Mouse (Mus musculus) myocyte (in vitro differentiated cells): ENCODE measurements around the gene Zbtb20. TPM values are rescaled to one million over a fixed set of nuclear protein-coding genes. Genes with fewer than 3 reads are reported as not detected.

Experiments used
- H3K27me3 ChIP-seq: one replicate; pipeline ENCODE4 v1.6.1; 2011; ENCODE audit not compliant: control insufficient read depth, insufficient read depth, insufficient read length
- H3K36me3 ChIP-seq: one replicate; pipeline ENCODE4 v1.6.1; 2011; ENCODE audit not compliant: control insufficient read depth, insufficient read depth
- H3K4me2 ChIP-seq: one replicate; pipeline ENCODE4 v1.6.1; 2011; ENCODE audit warnings: low read depth, control low read depth
- H3K4me3 ChIP-seq: one replicate; pipeline ENCODE4 v1.5.1; 2011; ENCODE audit warnings: mild to moderate bottlenecking, control low read depth, moderate library complexity
- H3K79me2 ChIP-seq: one replicate; pipeline ENCODE4 v1.6.1; 2011; ENCODE audit not compliant: control insufficient read depth, insufficient read depth
- H3ac ChIP-seq: one replicate; pipeline ENCODE4 v1.6.1; 2011; ENCODE audit not compliant: control insufficient read depth, insufficient read length
- CEBPB ChIP-seq: IDR thresholded peaks from 2 replicates; pipeline ENCODE4 v1.6.1; 2011; ENCODE audit warnings: mild to moderate bottlenecking, moderate library complexity; ENCODE audit not compliant: poor library complexity, insufficient read depth, severe bottlenecking
- E2F4 ChIP-seq: IDR thresholded peaks from one replicate; pipeline ENCODE4 v1.6.1; 2011; ENCODE audit warnings: mild to moderate bottlenecking, control low read depth, moderate library complexity; ENCODE audit not compliant: insufficient read depth
- MAX ChIP-seq: IDR thresholded peaks from one replicate; pipeline ENCODE4 v1.6.1; 2011; ENCODE audit warnings: low read depth, mild to moderate bottlenecking, control low read depth
- MYOD1 ChIP-seq, 3 experiments: IDR thresholded peaks; one replicate each; pipeline ENCODE4 v1.6.1; 2011; ENCODE audit warnings: control low read depth in 2 of 3, low read depth in 2 of 3, mild to moderate bottlenecking in 2 of 3, moderate library complexity in 1 of 3; ENCODE audit not compliant: insufficient read length in 2 of 3, control insufficient read depth in 1 of 3
- MYOG ChIP-seq, 3 experiments: IDR thresholded peaks; one replicate each; pipeline ENCODE4 v1.6.1; 2011; ENCODE audit warnings: control low read depth in 2 of 3, low read depth in 2 of 3, mild to moderate bottlenecking in 2 of 3; ENCODE audit not compliant: insufficient read length in 2 of 3, control insufficient read depth in 1 of 3, insufficient read depth in 1 of 3
- POLR2A ChIP-seq: IDR thresholded peaks from one replicate; pipeline ENCODE4 v1.6.1; 2011; ENCODE audit warnings: low read depth, mild to moderate bottlenecking, control low read depth, moderate library complexity; ENCODE audit not compliant: insufficient read length
- POLR2AphosphoS2 ChIP-seq: IDR thresholded peaks from one replicate; pipeline ENCODE4 v1.6.1; 2011; ENCODE audit warnings: low read depth, control low read depth; ENCODE audit not compliant: insufficient read length
- REST ChIP-seq: IDR thresholded peaks from one replicate; pipeline ENCODE4 v1.6.1; 2011; ENCODE audit warnings: mild to moderate bottlenecking, control low read depth, moderate library complexity; ENCODE audit not compliant: insufficient read depth, insufficient read length
- SRF ChIP-seq: IDR thresholded peaks from one replicate; pipeline ENCODE4 v1.6.1; 2011; ENCODE audit warnings: low read depth; ENCODE audit not compliant: control insufficient read depth, insufficient read length
- TCF12 ChIP-seq: IDR thresholded peaks from one replicate; pipeline ENCODE4 v1.6.1; 2011; ENCODE audit warnings: mild to moderate bottlenecking, control low read depth; ENCODE audit not compliant: poor library complexity, insufficient read depth, severe bottlenecking
- TCF3 ChIP-seq: IDR thresholded peaks from one replicate; pipeline ENCODE4 v1.6.1; 2011; ENCODE audit warnings: low read depth, control low read depth; ENCODE audit not compliant: insufficient read length
- USF1 ChIP-seq: IDR thresholded peaks from one replicate; pipeline ENCODE4 v1.6.1; 2011; ENCODE audit warnings: low read depth, mild to moderate bottlenecking, control low read depth, moderate library complexity
- polyA plus RNA-seq: library from polyadenylated mRNA; unstranded; fragments of >200 nt; fragmentation: generic; extraction: Trizol; gene quantifications from one replicate; pipeline ENCODE4 v1.2.1, GENCODE M21; 2012; ENCODE audit warnings: missing spikeins

The Zbtb20 gene
- polyA plus RNA-seq, 1 experiment, result 5.0 TPM

- Histone ChIP-seq H3K4me3 (no peak overlapping the region), H3ac (no peak overlapping the region), H3K79me2 (peaks cover 16% of the 10 kb centered on the region), H3K4me2 (no peak overlapping the region), H3K27me3 (no peaks in the 10 kb centered on the region), H3K36me3 (no peaks in the 10 kb centered on the region)
- TF ChIP-seq E2F4 (no peak), MAX (no peak), SRF (no peak), TCF3 (no peak), MYOG (IDR thresholded peaks at IDR 0.05; ENCODE audit: control insufficient read depth in 1 of 3, insufficient read depth in 1 of 3, insufficient read length in 2 of 3, low read depth in 2 of 3) (no peak), TCF12 (no peak), REST (no peak), CEBPB (no peak), POLR2A (no peak), MYOD1 (IDR thresholded peaks at IDR 0.05; ENCODE audit: control insufficient read depth in 1 of 3, insufficient read length in 2 of 3, low read depth in 2 of 3) (no peak), USF1 (no peak), POLR2AphosphoS2 (no peak)
Measured at GRCm38 (mm10) chr16:43360112-43360511, 484.4 kb downstream of the Zbtb20 start.

DNA sequence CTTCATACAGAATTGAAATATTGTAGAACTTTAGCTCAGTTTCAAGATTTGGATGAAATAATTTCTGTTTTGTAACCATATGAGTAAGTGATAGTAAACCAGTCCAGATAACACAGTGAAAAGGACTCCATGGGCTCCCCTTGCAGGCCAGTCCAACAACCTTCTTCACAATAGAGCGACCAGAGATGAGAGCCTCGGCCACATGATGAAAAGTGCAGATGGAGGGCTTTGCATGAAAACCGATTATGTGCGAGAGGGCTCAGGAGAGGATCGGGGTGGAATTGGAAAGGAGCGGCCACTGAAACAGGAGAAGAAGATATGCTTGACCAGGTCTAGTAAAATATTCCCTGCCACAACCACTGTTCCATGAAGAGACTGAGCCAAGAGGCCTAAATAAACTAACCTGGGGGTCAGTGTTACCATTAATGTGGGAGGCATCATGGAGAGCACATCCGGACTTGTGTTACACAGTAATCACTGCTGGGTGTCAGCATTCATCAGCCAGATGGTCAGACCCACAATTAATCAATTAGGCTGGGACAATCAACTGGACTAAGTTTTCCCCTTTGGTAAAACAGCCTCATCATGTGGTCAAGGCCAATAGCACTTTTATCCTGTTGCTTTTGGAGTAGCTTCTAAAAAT lies 485.3 kb downstream of the Zbtb20 start:
- peaks cover 25% of the 10 kb centered on the region for H3K79me2 ChIP-seq
- no peak overlapping the region for H3K4me2 ChIP-seq
- TF ChIP-seq REST (no peak), CEBPB (no peak), SRF (no peak), MYOG (IDR thresholded peaks at IDR 0.05; ENCODE audit: control insufficient read depth in 1 of 3, insufficient read depth in 1 of 3, insufficient read length in 2 of 3, low read depth in 2 of 3) (no peak), TCF12 (no peak), POLR2AphosphoS2 (no peak), MYOD1 (IDR thresholded peaks at IDR 0.05; ENCODE audit: control insufficient read depth in 1 of 3, insufficient read length in 2 of 3, low read depth in 2 of 3) (no peak), TCF3 (no peak), USF1 (no peak), MAX (no peak), POLR2A (no peak), E2F4 (no peak)
- no peak overlapping the region for H3K4me3 ChIP-seq
- no peaks in the 10 kb centered on the region for H3K27me3 ChIP-seq
- no peaks in the 10 kb centered on the region for H3K36me3 ChIP-seq
- no peak overlapping the region for H3ac ChIP-seq

DNA sequence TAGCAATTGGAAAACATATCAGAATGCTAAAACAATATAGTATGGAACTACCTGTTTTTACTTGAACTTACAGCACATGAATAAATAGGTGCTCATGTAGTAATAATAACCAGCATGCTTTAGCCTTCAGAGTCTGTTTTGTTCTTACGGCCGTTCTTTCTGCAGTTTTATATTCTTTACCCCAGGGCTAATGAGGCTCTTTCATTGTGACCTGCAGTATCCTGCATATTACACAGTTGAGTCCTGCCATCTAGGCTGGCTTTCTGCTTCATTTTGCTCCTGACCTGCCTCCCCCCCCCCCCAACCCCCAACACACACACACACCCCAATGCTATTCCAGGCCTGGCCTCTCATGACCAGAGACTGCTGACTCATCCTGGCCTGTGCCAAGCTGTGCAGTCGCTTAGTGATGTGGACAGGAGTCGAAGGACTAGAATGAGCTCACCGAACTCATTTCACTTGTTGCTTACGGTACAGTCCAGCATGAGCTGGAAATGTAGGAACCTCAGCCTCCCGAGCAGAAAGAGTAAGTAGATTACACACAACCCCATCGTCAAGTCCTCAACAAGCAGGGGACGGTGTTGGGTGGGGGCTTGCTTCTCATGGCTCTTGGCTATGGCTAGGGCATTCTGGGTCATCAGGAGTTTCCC lies 487.1 kb downstream of the Zbtb20 start:
- no peaks in the 10 kb centered on the region for H3K27me3 ChIP-seq
- TF ChIP-seq REST (no peak), MYOG (IDR thresholded peaks at IDR 0.05; ENCODE audit: control insufficient read depth in 1 of 3, insufficient read depth in 1 of 3, insufficient read length in 2 of 3, low read depth in 2 of 3) (peak in 1 of 3 experiments; percentile 43), CEBPB (no peak), TCF12 (no peak), POLR2A (peak; percentile 56), SRF (no peak), POLR2AphosphoS2 (peak; percentile 58), TCF3 (no peak), MYOD1 (IDR thresholded peaks at IDR 0.05; ENCODE audit: control insufficient read depth in 1 of 3, insufficient read length in 2 of 3, low read depth in 2 of 3) (peak in 1 of 3 experiments; percentile 9), E2F4 (no peak), USF1 (no peak), MAX (no peak)
- H3K36me3 ChIP-seq, result no peaks in the 10 kb centered on the region
- H3K4me3 ChIP-seq, result peak overlapping the region; percentile 52
- peaks cover 42% of the 10 kb centered on the region for H3K79me2 ChIP-seq
- peak overlapping the region; percentile 94 for H3K4me2 ChIP-seq
- H3ac ChIP-seq, result no peak overlapping the region

- Histone ChIP-seq H3K27me3 (no peaks in the 10 kb centered on the region), H3K36me3 (no peaks in the 10 kb centered on the region), H3K4me3 (peak overlapping the region; percentile 52), H3K4me2 (peak overlapping the region; percentile 94), H3ac (peak overlapping the region; percentile 49), H3K79me2 (peaks cover 47% of the 10 kb centered on the region)
- no peak for TF ChIP-seq TCF3
- TF ChIP-seq REST, result no peak
- TF ChIP-seq E2F4, result no peak
- no peak for TF ChIP-seq POLR2AphosphoS2
- no peak for TF ChIP-seq CEBPB
- no peak for TF ChIP-seq MYOD1 (IDR thresholded peaks at IDR 0.05; ENCODE audit: control insufficient read depth in 1 of 3, insufficient read length in 2 of 3, low read depth in 2 of 3)
- no peak for TF ChIP-seq TCF12
- no peak for TF ChIP-seq SRF
- no peak for TF ChIP-seq USF1
Measured at GRCm38 (mm10) chr16:43363316-43363715, 487.6 kb downstream of the Zbtb20 start.
